Mouse (Mus musculus) forebrain, postnatal 0 days (tissue): Measurements from ENCODE around the gene Snrnp35. TPM values are rescaled to one million over a fixed set of nuclear protein-coding genes. Genes with fewer than 3 reads are reported as not detected.

Experiments used
- ATAC-seq: fragments of 200-750 bp; cut with Nextera tagmentation; 2 replicates; pipeline ENCODE4 v1.8.0; 2017; ENCODE audit warnings: mild to moderate bottlenecking, moderate library complexity
- DNase-seq: peaks from one replicate; pipeline ENCODE4 v3.0.0-alpha.2; 2015
- H3K27ac ChIP-seq: fragments of 300-500 bp; sonication (generic); 2 replicates; pipeline ENCODE4 v1.5.1; 2014; ENCODE audit warnings: low read depth, mild to moderate bottlenecking, antibody characterized with exemption, low read length, moderate library complexity, mixed read lengths
- H3K27me3 ChIP-seq: fragments of 300-500 bp; sonication (generic); 2 replicates; pipeline ENCODE4 v1.6.1; 2014; ENCODE audit warnings: mild to moderate bottlenecking, low read length, mixed read lengths; ENCODE audit not compliant: insufficient read depth
- H3K36me3 ChIP-seq: fragments of 300-500 bp; sonication (generic); 2 replicates; pipeline ENCODE4 v1.6.1; 2014; ENCODE audit warnings: mild to moderate bottlenecking, moderate library complexity; ENCODE audit not compliant: insufficient read depth
- H3K4me1 ChIP-seq: fragments of 300-500 bp; sonication (generic); 2 replicates; pipeline ENCODE4 v1.6.1; 2014; ENCODE audit warnings: antibody characterized with exemption; ENCODE audit not compliant: insufficient read depth
- H3K4me2 ChIP-seq: fragments of 300-500 bp; sonication (generic); 2 replicates; pipeline ENCODE4 v1.6.1; 2014; ENCODE audit warnings: low read depth, mild to moderate bottlenecking, moderate library complexity
- H3K4me3 ChIP-seq: fragments of 300-500 bp; sonication (generic); 2 replicates; pipeline ENCODE4 v1.5.1; 2014; ENCODE audit warnings: low read depth, low read length, mixed read lengths
- H3K9ac ChIP-seq: fragments of 300-500 bp; sonication (generic); 2 replicates; pipeline ENCODE4 v1.6.1; 2014; ENCODE audit warnings: mild to moderate bottlenecking
- H3K9me3 ChIP-seq: fragments of 300-500 bp; sonication (generic); 2 replicates; pipeline ENCODE4 v1.6.1; 2016; ENCODE audit warnings: low read length
- CTCF ChIP-seq: sonication (generic); IDR thresholded peaks from 2 replicates; pipeline ENCODE4 v1.5.1; 2016; ENCODE audit warnings: antibody characterized with exemption, control low read depth, low read depth
- whole genome bisulfite sequencing: fragments of 180-500 bp; shearing (Covaris S2); extraction: QIAGEN DNeasy Blood & Tissue Kit; methylation state at CpG from one replicate; pipeline ENCODE4 v1.1.7; 2014; 5-methylcytosine and 5-hydroxymethylcytosine counted together
- polyA plus RNA-seq: library from polyadenylated mRNA; unstranded; fragments of >200 nt; fragmentation: Nextera tagmentation; extraction: Ambion mirVana; gene quantifications from 2 replicates; pipeline ENCODE4 v1.2.1, GENCODE M21; 2015
- total RNA-seq: library from RNA; depleted of rRNA; stranded (reverse); fragments of >200 nt; gene quantifications from 2 replicates; pipeline ENCODE4 v1.2.3, GENCODE M21; 2014

Snrnp35 gene
- total and polyA plus RNA-seq, 2 experiments from 2014 or later, result 16.0 to 17.7 TPM

GRCm38 (mm10) chr5:124510536-124511050, 27.7 kb downstream of the Snrnp35 start:
- DNase-seq, result no peak
- H3K4me1 ChIP-seq, result no peaks in the 10 kb centered on the region
- peaks cover 8% of the 10 kb centered on the region for H3K36me3 ChIP-seq
- H3K4me3 ChIP-seq, result no peak overlapping the region
- no peak overlapping the region for H3K4me2 ChIP-seq
- H3K9me3 ChIP-seq, result no peaks in the 10 kb centered on the region
- H3K9ac ChIP-seq, result no peak overlapping the region
- TF ChIP-seq CTCF, result no peak
- no peaks in the 10 kb centered on the region for H3K27me3 ChIP-seq
- ATAC-seq, result no peak
- WGBS, result 93% methylated on average over 10 of the region's 10 CpGs
- no peak overlapping the region for H3K27ac ChIP-seq

- DNase-seq (no peak), ATAC-seq (no peak)
- H3K9me3 ChIP-seq, result no peaks in the 10 kb centered on the region
- H3K36me3 ChIP-seq, result peaks cover 8% of the 10 kb centered on the region
- no peak for TF ChIP-seq CTCF
- no peak overlapping the region for H3K4me2 ChIP-seq
- no peak overlapping the region for H3K4me3 ChIP-seq
- WGBS, result 93% methylated on average over 5 of the region's 5 CpGs
- no peaks in the 10 kb centered on the region for H3K27me3 ChIP-seq
- H3K9ac ChIP-seq, result no peak overlapping the region
- H3K27ac ChIP-seq, result no peak overlapping the region
- H3K4me1 ChIP-seq, result no peaks in the 10 kb centered on the region
These were observed 32.9 kb downstream of the Snrnp35 start for GRCm38 (mm10) chr5:124515789-124516188.

DNA sequence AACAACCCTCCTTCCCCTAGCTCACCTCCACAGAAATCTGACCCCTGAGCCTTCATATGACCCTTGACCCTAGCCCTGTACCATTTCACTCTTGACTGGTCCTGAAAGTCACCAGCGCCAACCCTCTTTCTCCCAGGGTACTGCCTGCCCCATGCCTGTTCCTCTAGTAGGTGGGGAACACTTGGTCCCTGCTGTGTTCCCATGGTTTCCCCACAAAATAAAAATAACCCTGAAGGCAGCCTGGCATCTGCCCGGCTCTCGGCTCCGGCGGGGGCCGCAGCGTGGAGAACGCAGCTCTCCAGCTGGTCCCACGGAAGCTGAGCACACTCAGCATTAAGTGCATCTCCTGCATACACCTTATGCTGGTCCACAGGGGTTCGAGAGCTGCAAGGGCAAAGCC, 35.7 kb downstream of the Snrnp35 start:
- H3K36me3 ChIP-seq, result peaks cover 2% of the 10 kb centered on the region

DNA sequence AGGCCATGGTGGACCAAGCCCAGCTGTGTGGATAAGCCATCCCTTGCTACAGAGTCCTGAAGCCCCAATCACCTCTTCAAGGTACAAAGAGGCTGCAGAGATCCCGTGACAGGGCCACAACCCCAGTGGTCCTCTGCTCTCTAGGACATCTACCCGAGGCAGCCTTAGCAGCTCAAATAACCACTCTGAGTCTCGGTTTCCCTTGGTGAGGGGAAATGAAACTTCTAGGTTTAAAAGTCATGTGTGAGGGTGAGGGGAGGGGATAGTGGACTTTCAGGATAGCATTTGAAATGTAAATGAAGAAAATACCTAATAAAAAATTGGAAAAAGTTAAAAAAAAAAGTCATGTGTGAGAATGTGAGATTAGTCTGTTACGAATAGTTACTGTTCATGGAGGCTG, 38.7 kb downstream of the Snrnp35 start:
- DNase-seq (no peak), ATAC-seq (no peak)
- H3K9me3 ChIP-seq, result no peaks in the 10 kb centered on the region
- no peak overlapping the region for H3K4me3 ChIP-seq
- TF ChIP-seq CTCF, result no peak
- no peaks in the 10 kb centered on the region; the same call in 1 of the 2 replicates for H3K36me3 ChIP-seq
- 91% methylated on average over 4 of the region's 4 CpGs for WGBS
- no peaks in the 10 kb centered on the region for H3K27me3 ChIP-seq
- H3K4me2 ChIP-seq, result no peak overlapping the region
- no peak overlapping the region for H3K9ac ChIP-seq
- no peak overlapping the region for H3K27ac ChIP-seq
- no peaks in the 10 kb centered on the region for H3K4me1 ChIP-seq

More for the DNA sequence above, 35.7 kb downstream of the Snrnp35 start:
- Histone ChIP-seq H3K27ac (no peak overlapping the region), H3K9ac (no peak overlapping the region), H3K4me1 (no peaks in the 10 kb centered on the region), H3K27me3 (no peaks in the 10 kb centered on the region), H3K4me2 (no peak overlapping the region), H3K9me3 (no peaks in the 10 kb centered on the region), H3K4me3 (no peak overlapping the region)
- TF ChIP-seq CTCF, result no peak
- WGBS, result 73% methylated on average over 10 of the region's 10 CpGs
- DNase-seq, result no peak
- no peak for ATAC-seq

DNA sequence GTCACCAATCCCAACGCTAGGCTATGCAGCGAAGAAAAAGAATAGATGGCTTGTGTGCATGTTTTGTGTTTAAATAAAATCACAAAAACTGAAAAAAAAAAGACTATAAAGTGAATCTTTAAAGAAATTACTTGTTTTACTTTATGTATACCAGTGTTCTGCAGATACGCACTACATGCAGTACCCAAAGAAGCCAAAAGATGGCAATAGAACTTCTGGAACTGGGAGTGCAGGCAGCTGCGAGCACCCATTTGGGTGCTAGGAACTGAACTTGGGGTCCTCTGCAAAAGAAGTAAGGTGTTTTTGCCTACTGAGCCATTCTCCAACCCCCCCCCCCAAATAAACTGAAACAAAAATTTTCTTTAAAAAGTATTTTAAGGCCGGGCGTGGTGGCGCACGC, 40.1 kb downstream of the Snrnp35 start:
- Histone ChIP-seq H3K27ac (no peak overlapping the region), H3K36me3 (no peaks in the 10 kb centered on the region; the same call in 1 of the 2 replicates), H3K4me1 (no peaks in the 10 kb centered on the region), H3K4me2 (no peak overlapping the region), H3K4me3 (no peak overlapping the region), H3K27me3 (no peaks in the 10 kb centered on the region), H3K9ac (no peak overlapping the region), H3K9me3 (no peaks in the 10 kb centered on the region)
- 92% methylated on average over 8 of the region's 8 CpGs for WGBS
- ATAC-seq (no peak), DNase-seq (no peak)
- peak; percentile 36 for TF ChIP-seq CTCF

DNA sequence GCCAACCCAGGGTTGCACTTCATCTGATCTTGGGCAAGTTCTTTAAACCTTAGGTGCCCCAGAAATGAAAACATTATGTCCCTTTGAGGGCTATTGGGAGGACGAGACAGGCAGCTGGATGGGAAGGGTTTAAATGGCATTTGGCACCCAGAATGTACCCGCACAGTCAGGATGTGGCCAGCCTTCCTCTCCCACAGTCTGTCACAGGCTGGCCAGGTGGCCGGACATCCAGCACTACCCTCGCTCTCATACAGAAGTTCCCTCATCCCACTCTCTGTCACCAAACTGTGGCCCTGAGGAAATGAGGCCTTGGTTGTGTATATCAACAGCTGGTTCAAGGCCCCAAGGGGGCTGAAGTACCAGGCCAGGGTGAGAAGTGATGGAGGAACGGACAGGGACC, 42.0 kb downstream of the Snrnp35 start:
- no peak overlapping the region for H3K9ac ChIP-seq
- ATAC-seq (no peak), DNase-seq (no peak)
- no peak for TF ChIP-seq CTCF
- H3K9me3 ChIP-seq, result no peaks in the 10 kb centered on the region
- no peaks in the 10 kb centered on the region; the same call in 1 of the 2 replicates for H3K36me3 ChIP-seq
- H3K4me2 ChIP-seq, result no peak overlapping the region
- H3K27me3 ChIP-seq, result no peaks in the 10 kb centered on the region
- peaks cover 5% of the 10 kb centered on the region for H3K4me1 ChIP-seq
- WGBS, result 96% methylated on average over 5 of the region's 5 CpGs
- H3K27ac ChIP-seq, result no peak overlapping the region
- H3K4me3 ChIP-seq, result no peak overlapping the region

- no peak for DNase-seq
- TF ChIP-seq CTCF, result no peak
- H3K27ac ChIP-seq, result no peak overlapping the region
- ATAC-seq, result no peak
- H3K4me3 ChIP-seq, result no peak overlapping the region
- H3K4me1 ChIP-seq, result peaks cover 11% of the 10 kb centered on the region
- H3K4me2 ChIP-seq, result no peak overlapping the region; the same call in 1 of the 2 replicates
- no peak overlapping the region for H3K9ac ChIP-seq
- WGBS, result 72% methylated on average over 4 of the region's 4 CpGs
- H3K36me3 ChIP-seq, result no peaks in the 10 kb centered on the region
- H3K9me3 ChIP-seq, result no peaks in the 10 kb centered on the region
- H3K27me3 ChIP-seq, result no peaks in the 10 kb centered on the region
These were observed 45.4 kb downstream of the Snrnp35 start for GRCm38 (mm10) chr5:124528351-124528750.
